Mouse (Mus musculus): ENCODE measurements around the gene Trim42.

DNA sequence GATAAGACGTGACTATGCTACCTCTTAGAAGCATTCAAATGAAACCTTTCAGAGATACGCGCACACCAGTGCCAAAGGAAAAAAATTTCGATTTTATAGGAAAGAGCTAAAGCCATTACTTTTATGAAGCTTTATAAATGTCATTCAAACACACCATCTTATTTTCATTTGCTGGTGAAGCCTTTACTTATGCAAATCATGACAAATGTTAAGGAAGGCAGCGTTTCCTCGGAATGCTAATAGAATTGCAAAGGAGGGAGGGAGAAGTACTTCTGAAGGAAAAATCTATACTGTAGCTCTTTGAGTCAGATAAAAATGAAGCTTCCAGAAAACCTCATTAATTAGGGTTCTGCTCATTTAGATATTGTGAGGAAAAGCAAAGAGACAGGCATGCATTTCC is 13.3 kb downstream of the Trim42 start:
- no peak for TF ChIP-seq CTCF (IDR thresholded peaks at IDR 0.05; ENCODE audit: extremely low read depth, insufficient read length, insufficient replicate concordance, low read depth, low read length)
- no peak for TF ChIP-seq POLR2A (IDR thresholded peaks at IDR 0.05; ENCODE audit: low read depth, low read length)
